16 mouse cellular contexts compared by ENCODE assay signal in genomic region chr11:113773191-113773590, GRCm38 (mm10). TPM values are rescaled to one million over a fixed set of nuclear protein-coding genes. Genes with fewer than 3 reads are reported as not detected.
A peak's percentile ranks its signal among the peaks of the same experiment; 100 is the strongest.
DNase-seq lines count a peak whose midpoint lies in the region.
"Had no signal": no experiment of that assay in that cellular context is flagged by ENCODE, and none has a peak within 500 bp of the region (broad histone marks: within the 10 kb centered on the region; RNA-seq: fewer than 3 reads in every experiment).

No protein-coding gene starts in this region.

- H3K36me3 ChIP-seq in limb, embryonic 10.5 days: no peaks in the 10 kb centered on the region
- H3K36me3 ChIP-seq: embryonic facial prominence, embryonic 10.5 days; embryonic facial prominence, embryonic 12.5 days; forebrain, embryonic 15.5 days had no signal

- peak; percentile 38 for DNase-seq in adrenal gland, postnatal 14 days
- no peak for DNase-seq in adrenal gland, postnatal 10 days
- DNase-seq in left cerebral cortex, postnatal 4 days: peak; percentile 22
- no peak for DNase-seq in left cerebral cortex, postnatal 10 days (ENCODE audit: extremely low spot score in 1 of 2, low spot score in 2 of 2)
- no peak for DNase-seq in limb, embryonic 10.5 days (ENCODE audit: low spot score)
- DNase-seq in kidney, postnatal 4 days: no peak
- DNase-seq: adrenal gland, adult 8-10 months; cerebellum, adult 11-12 months; cerebellum, adult 2 months; cerebellum, adult 9-10 months; cerebellum, postnatal 25 days; forebrain, postnatal 0 days had no signal

- intact Hi-C loops in left cerebral cortex, postnatal 4 days (cut with DNase I): no loop called here
- intact Hi-C loops in left cerebral cortex, postnatal 10 days (cut with DNase I): no loop called here

- 80% methylated on average over 5 of the region's 5 CpGs for WGBS in limb, embryonic 10.5 days

- peaks cover 21% of the 10 kb centered on the region for H3K4me1 ChIP-seq in limb, embryonic 10.5 days

- no peaks in the 10 kb centered on the region for H3K27me3 ChIP-seq in limb, embryonic 10.5 days (ENCODE audit: low read depth, poor library complexity, severe bottlenecking)
- H3K27me3 ChIP-seq: embryonic facial prominence, embryonic 12.5 days; forebrain, embryonic 13.5 days; forebrain, embryonic 15.5 days had no signal

- H3K27ac ChIP-seq in limb, embryonic 10.5 days: peak overlapping the region; percentile 31; the same call in 1 of the 2 replicates
- H3K27ac ChIP-seq: embryonic facial prominence, embryonic 10.5 days; embryonic facial prominence, embryonic 12.5 days; forebrain, embryonic 13.5 days; forebrain, embryonic 15.5 days had no signal

- H3K9me3 ChIP-seq in limb, embryonic 10.5 days (replicated peaks): no peaks in the 10 kb centered on the region
- H3K9me3 ChIP-seq: embryonic facial prominence, embryonic 10.5 days; embryonic facial prominence, embryonic 12.5 days; forebrain, embryonic 13.5 days; forebrain, embryonic 15.5 days had no signal

- H3K4me3 ChIP-seq in limb, embryonic 10.5 days: no peak overlapping the region
- H3K4me3 ChIP-seq: embryonic facial prominence, embryonic 10.5 days; embryonic facial prominence, embryonic 12.5 days; forebrain, embryonic 13.5 days; forebrain, embryonic 15.5 days had no signal

RNA-seq across cellular contexts. Expression of gene Cdc42ep4, which starts 21.5 kb away (rescaled TPM):
- total RNA-seq in adrenal gland, postnatal 14 days (2021): 76.8 and 82.7 TPM in 2 replicates
- total RNA-seq in adrenal gland, postnatal 10 days (2021): 10 to 100 TPM; 60.1 to 72.8 TPM
- 10 to 100 TPM; 53.1 to 53.4 TPM for total RNA-seq in left cerebral cortex, postnatal 4 days (2021)
- 10 to 100 TPM; 28.1 to 33.8 TPM for total RNA-seq in left cerebral cortex, postnatal 10 days (2021)
- 111 and 130 TPM in 2 replicates for polyA plus RNA-seq in limb, embryonic 10.5 days (2016; fragmentation: Nextera tagmentation; extraction: Ambion mirVana)

Comparison
In these comparisons a context has a peak if more than half of its experiments do, and no peak if none do; other contexts are left out.
1. DNase-seq: peak in adrenal gland, postnatal 14 days (single experiment) and left cerebral cortex, postnatal 4 days (single experiment); none in adrenal gland, postnatal 10 days (single experiment), left cerebral cortex, postnatal 10 days (0 of 2), limb, embryonic 10.5 days (single experiment) and kidney, postnatal 4 days (0 of 2).